Mouse (Mus musculus) splenic B cell, adult 2 months (primary cell): ENCODE results near the gene Slco2b1.
A peak's percentile ranks its signal among the peaks of the same experiment; 100 is the strongest.

Source experiments
- DNase-seq: peaks from one replicate; pipeline ENCODE4 v3.0.0-alpha.2; 2011; ENCODE audit warnings: low read depth, low spot score
- H3K27me3 ChIP-seq: 2 replicates; pipeline ENCODE4 v1.6.1; 2012; ENCODE audit warnings: mild to moderate bottlenecking, low read length, moderate library complexity, mixed read lengths; ENCODE audit not compliant: control insufficient read depth, poor library complexity, insufficient read depth, severe bottlenecking
- H3K36me3 ChIP-seq: 2 replicates; pipeline ENCODE4 v1.6.1; 2012; ENCODE audit warnings: mild to moderate bottlenecking, low read length, moderate library complexity, mixed read lengths; ENCODE audit not compliant: control insufficient read depth, poor library complexity, insufficient read depth, severe bottlenecking

The Slco2b1 gene

GRCm38 (mm10) chr7:99648623-99649022 is 62.5 kb downstream of the Slco2b1 start:
- no peaks in the 10 kb centered on the region for H3K36me3 ChIP-seq
- H3K27me3 ChIP-seq, result no peaks in the 10 kb centered on the region; the same call in 1 of the 2 replicates
- DNase-seq, result no peak

- Histone ChIP-seq H3K36me3 (no peaks in the 10 kb centered on the region), H3K27me3 (no peaks in the 10 kb centered on the region; the same call in 1 of the 2 replicates)
- no peak for DNase-seq
These were observed 66.4 kb downstream of the Slco2b1 start for GRCm38 (mm10) chr7:99644701-99645100.

- Histone ChIP-seq H3K27me3 (no peaks in the 10 kb centered on the region), H3K36me3 (no peaks in the 10 kb centered on the region)
- DNase-seq, result no peak
These were observed 69.1 kb downstream of the Slco2b1 start for GRCm38 (mm10) chr7:99642078-99642477.

- Histone ChIP-seq H3K27me3 (no peaks in the 10 kb centered on the region), H3K36me3 (no peaks in the 10 kb centered on the region)
- DNase-seq, result no peak
These were observed 69.9 kb downstream of the Slco2b1 start for GRCm38 (mm10) chr7:99641245-99641644.

- no peak for DNase-seq
- H3K36me3 ChIP-seq, result no peaks in the 10 kb centered on the region
These were observed 77.0 kb downstream of the Slco2b1 start for GRCm38 (mm10) chr7:99633966-99634665.

GRCm38 (mm10) chr7:99632286-99632685 is 78.9 kb downstream of the Slco2b1 start:
- no peak for DNase-seq
- H3K36me3 ChIP-seq, result no peaks in the 10 kb centered on the region
- no peaks in the 10 kb centered on the region for H3K27me3 ChIP-seq

More at GRCm38 (mm10) chr7:99633966-99634665, 77.0 kb downstream of the Slco2b1 start:
- H3K27me3 ChIP-seq, result no peaks in the 10 kb centered on the region

GRCm38 (mm10) chr7:99627366-99627765 is 83.8 kb downstream of the Slco2b1 start:
- H3K27me3 ChIP-seq, result no peaks in the 10 kb centered on the region

GRCm38 (mm10) chr7:99626376-99627270 is 84.5 kb downstream of the Slco2b1 start, which contains the start of gene Tpbgl:
TSS of gene Tpbgl (minus strand) at chr7:99627103.
- peak; percentile 9 for DNase-seq
- H3K36me3 ChIP-seq, result no peaks in the 10 kb centered on the region
- H3K27me3 ChIP-seq, result no peaks in the 10 kb centered on the region

More at GRCm38 (mm10) chr7:99627366-99627765, 83.8 kb downstream of the Slco2b1 start:
- no peaks in the 10 kb centered on the region for H3K36me3 ChIP-seq
- DNase-seq, result no peak

- H3K27me3 ChIP-seq, result no peaks in the 10 kb centered on the region
- H3K36me3 ChIP-seq, result no peaks in the 10 kb centered on the region
- peak; percentile 76 for DNase-seq
These were observed 85.3 kb downstream of the Slco2b1 start for GRCm38 (mm10) chr7:99625722-99626375.

GRCm38 (mm10) chr7:99618860-99619259 is 92.3 kb downstream of the Slco2b1 start:
- Histone ChIP-seq H3K27me3 (no peaks in the 10 kb centered on the region), H3K36me3 (no peaks in the 10 kb centered on the region)
- DNase-seq, result peak; percentile 48

GRCm38 (mm10) chr7:99618264-99618663 is 92.9 kb downstream of the Slco2b1 start:
- H3K36me3 ChIP-seq, result no peaks in the 10 kb centered on the region
- DNase-seq, result no peak
- H3K27me3 ChIP-seq, result no peaks in the 10 kb centered on the region
